In genomic region chr3:126989936-126990335, GRCm38 (mm10) we compare ENCODE assay signal across 16 mouse cellular contexts.
A peak's percentile ranks its signal among the peaks of the same experiment; 100 is the strongest.
DNase-seq lines count a peak whose midpoint lies in the region; ATAC-seq and TF ChIP-seq lines count a peak whose summit lies in the region.
"Had no signal": no experiment of that assay in that cellular context is flagged by ENCODE, and none has a peak within 500 bp of the region (broad histone marks: within the 10 kb centered on the region; RNA-seq: fewer than 3 reads in every experiment).

No protein-coding gene starts in this region.

- DNase-seq in heart, adult 9 months (ENCODE audit: low spot score in 2 of 2), result peak; percentile 53 to 75
- peak; percentile 54 for DNase-seq in Patski (ENCODE audit: low read depth, low spot score)
- peak; percentile 51 for DNase-seq in brain, embryonic 14.5 days (ENCODE audit: low read depth)
- DNase-seq in fibroblast of lung, adult 2 months (ENCODE audit: low read depth), result peak; percentile 70
- DNase-seq in ovary, postnatal 36 days (ENCODE audit: low spot score), result no peak
- DNase-seq in spleen, adult 12 weeks (ENCODE audit: low spot score), result no peak
- no peak for DNase-seq in gastrocnemius, adult 2 months
- DNase-seq: kidney, postnatal 10 days; right cerebral cortex, postnatal 14 days had no signal

- no peaks in the 10 kb centered on the region for H3K27me3 ChIP-seq in heart, embryonic 12.5 days (replicated peaks)
- no peaks in the 10 kb centered on the region for H3K27me3 ChIP-seq in Patski
- H3K27me3 ChIP-seq: embryonic facial prominence, embryonic 13.5 days; limb, embryonic 15.5 days; midbrain, embryonic 12.5 days; neural tube, embryonic 13.5 days had no signal

- CTCF ChIA-PET in Patski (lab: Charles Lee), result interaction anchor here (1.6 kb wide), 1 partner anchor 16 kb away, joined by 3 read pairs; no protein-coding TSS in a partner anchor

- no peak overlapping the region for H3K4me3 ChIP-seq in heart, embryonic 12.5 days
- H3K4me3 ChIP-seq in gastrocnemius, adult 2 months, result no peak overlapping the region
- H3K4me3 ChIP-seq: embryonic facial prominence, embryonic 13.5 days; left cerebral cortex, adult 2 months; limb, embryonic 15.5 days; midbrain, embryonic 12.5 days; neural tube, embryonic 13.5 days had no signal

- no peaks in the 10 kb centered on the region for H3K9me3 ChIP-seq in heart, embryonic 12.5 days (replicated peaks)
- H3K9me3 ChIP-seq: embryonic facial prominence, embryonic 13.5 days; limb, embryonic 15.5 days; midbrain, embryonic 12.5 days; neural tube, embryonic 13.5 days had no signal

- H3K4me2 ChIP-seq in heart, embryonic 12.5 days, result no peak overlapping the region
- H3K4me2 ChIP-seq: embryonic facial prominence, embryonic 13.5 days; limb, embryonic 15.5 days; midbrain, embryonic 12.5 days; neural tube, embryonic 13.5 days had no signal

- intact Hi-C loops in gastrocnemius, adult 2 months (cut with DNase I), result no loop called here

- no peaks in the 10 kb centered on the region; the same call in 1 of the 2 replicates for H3K4me1 ChIP-seq in heart, embryonic 12.5 days (replicated peaks)
- H3K4me1 ChIP-seq: embryonic facial prominence, embryonic 13.5 days; limb, embryonic 15.5 days had no signal

- no peak for TF ChIP-seq CTCF in Patski (IDR thresholded peaks at IDR 0.05)
- TF ChIP-seq CTCF in brain, embryonic 14.5 days (IDR thresholded peaks at IDR 0.05; ENCODE audit: borderline replicate concordance, extremely low read depth, insufficient read depth, insufficient read length), result no peak
- no peak for TF ChIP-seq CTCF in gastrocnemius, adult 2 months (IDR thresholded peaks at IDR 0.05)

- 64% methylated on average over 3 of the region's 3 CpGs for WGBS in heart, embryonic 12.5 days

- no peak overlapping the region for H3K27ac ChIP-seq in heart, embryonic 12.5 days (ENCODE audit: poor library complexity, severe bottlenecking)
- no peak overlapping the region for H3K27ac ChIP-seq in gastrocnemius, adult 2 months
- H3K27ac ChIP-seq: embryonic facial prominence, embryonic 13.5 days; left cerebral cortex, adult 2 months; limb, embryonic 15.5 days; midbrain, embryonic 12.5 days; neural tube, embryonic 13.5 days had no signal

- no peak for ATAC-seq in heart, embryonic 12.5 days (ENCODE audit: insufficient number of reproducible peaks, low FRiP score)
- peak; percentile 42 for ATAC-seq in Patski
- ATAC-seq: lung, postnatal 0 days had no signal

- in situ Hi-C loops in Patski (cut with MboI; ENCODE audit: low pct_unique_long_range_greater_than_20kb), result no loop called here

- no peaks in the 10 kb centered on the region for H3K36me3 ChIP-seq in heart, embryonic 12.5 days
- H3K36me3 ChIP-seq: embryonic facial prominence, embryonic 13.5 days; limb, embryonic 15.5 days had no signal

- no peak for TF ChIP-seq POLR2A in brain, embryonic 14.5 days (IDR thresholded peaks at IDR 0.05; ENCODE audit: borderline replicate concordance, extremely low read depth, insufficient read depth, insufficient read length, poor library complexity, severe bottlenecking)

- POLR2A ChIA-PET in Patski (lab: Charles Lee), result no interaction called here

- H3K9ac ChIP-seq in heart, embryonic 12.5 days, result no peak overlapping the region
- H3K9ac ChIP-seq: embryonic facial prominence, embryonic 13.5 days; limb, embryonic 15.5 days; midbrain, embryonic 12.5 days; neural tube, embryonic 13.5 days had no signal

Comparison
In these comparisons a context has a peak if more than half of its experiments do, and no peak if none do; other contexts are left out.
1. DNase-seq: peak in heart, adult 9 months (2 of 2), Patski (single experiment), brain, embryonic 14.5 days (single experiment) and fibroblast of lung, adult 2 months (single experiment); none in ovary, postnatal 36 days (single experiment), spleen, adult 12 weeks (single experiment) and gastrocnemius, adult 2 months (single experiment).